Mouse (Mus musculus) erythroblast, embryonic 14.5 days (primary cell): ENCODE results near the gene Lasp1.

Source experiments
- GATA1 ChIP-seq: IDR thresholded peaks from 2 replicates; pipeline ENCODE4 v1.6.1; 2012; ENCODE audit warnings: low read length, inconsistent platforms, mixed read lengths
- TAL1 ChIP-seq: IDR thresholded peaks from 3 replicates; pipeline ENCODE4 v1.6.1; 2012; ENCODE audit warnings: low read length, inconsistent platforms, mixed read lengths

- TF ChIP-seq TAL1 (no peak), GATA1 (no peak)
These were observed 17.4 kb downstream of the Lasp1 start for GRCm38 (mm10) chr11:97816176-97816575.
